Mouse (Mus musculus) cerebellum, adult 2 months (tissue): ENCODE results near the gene Ddc.

ENCODE experiments used
- CTCF ChIP-seq: fragments of 200-500 bp; IDR thresholded peaks from 2 replicates; pipeline ENCODE4 v1.5.1; 2011; ENCODE audit warnings: low read depth, mild to moderate bottlenecking, control low read depth, low read length, moderate library complexity, borderline replicate concordance; ENCODE audit not compliant: insufficient read depth
- POLR2A ChIP-seq: fragments of 200-500 bp; IDR thresholded peaks from 2 replicates; pipeline ENCODE4 v1.6.1; 2011; ENCODE audit warnings: low read length, control low read depth, borderline replicate concordance; ENCODE audit not compliant: insufficient read depth

DNA sequence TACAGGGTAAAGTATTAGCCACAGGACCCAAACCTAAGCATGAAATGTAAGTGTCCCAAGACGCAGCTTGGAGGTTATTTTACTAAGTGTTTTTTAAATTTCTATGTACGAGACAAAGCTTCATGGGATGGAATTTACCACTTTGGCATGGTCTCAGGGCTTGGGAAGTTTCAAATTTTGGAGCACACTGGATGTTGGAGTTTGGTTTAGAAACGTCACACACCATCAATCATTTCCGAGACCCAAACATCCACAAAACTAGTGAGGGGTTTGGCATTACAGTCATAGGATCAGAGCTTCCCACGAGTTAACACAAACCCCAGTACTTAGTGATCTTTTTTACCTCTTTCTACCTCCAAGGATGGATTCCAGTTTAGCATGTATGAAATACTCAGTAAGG is 60.6 kb downstream of the Ddc start:
- TF ChIP-seq CTCF (no peak), POLR2A (no peak)
